Mouse (Mus musculus) 416B (cell line): ENCODE measurements at regions not wholly inside any gene's neighbourhood (a gene's known extent, or its start where the extent isn't known, plus 50 kb on each side); places are given as distances from the start of the nearest gene placed in this dataset.
A peak's percentile ranks its signal among the peaks of the same experiment; 100 is the strongest.

ENCODE experiments used
- DNase-seq: peaks from one replicate; pipeline ENCODE4 v3.0.0; 2011; ENCODE audit warnings: low read depth

- DNase-seq = peak; percentile 4
These were observed 630.7 kb downstream of the Rnf144a start for GRCm38 (mm10) chr12:25784401-25784800.

DNA sequence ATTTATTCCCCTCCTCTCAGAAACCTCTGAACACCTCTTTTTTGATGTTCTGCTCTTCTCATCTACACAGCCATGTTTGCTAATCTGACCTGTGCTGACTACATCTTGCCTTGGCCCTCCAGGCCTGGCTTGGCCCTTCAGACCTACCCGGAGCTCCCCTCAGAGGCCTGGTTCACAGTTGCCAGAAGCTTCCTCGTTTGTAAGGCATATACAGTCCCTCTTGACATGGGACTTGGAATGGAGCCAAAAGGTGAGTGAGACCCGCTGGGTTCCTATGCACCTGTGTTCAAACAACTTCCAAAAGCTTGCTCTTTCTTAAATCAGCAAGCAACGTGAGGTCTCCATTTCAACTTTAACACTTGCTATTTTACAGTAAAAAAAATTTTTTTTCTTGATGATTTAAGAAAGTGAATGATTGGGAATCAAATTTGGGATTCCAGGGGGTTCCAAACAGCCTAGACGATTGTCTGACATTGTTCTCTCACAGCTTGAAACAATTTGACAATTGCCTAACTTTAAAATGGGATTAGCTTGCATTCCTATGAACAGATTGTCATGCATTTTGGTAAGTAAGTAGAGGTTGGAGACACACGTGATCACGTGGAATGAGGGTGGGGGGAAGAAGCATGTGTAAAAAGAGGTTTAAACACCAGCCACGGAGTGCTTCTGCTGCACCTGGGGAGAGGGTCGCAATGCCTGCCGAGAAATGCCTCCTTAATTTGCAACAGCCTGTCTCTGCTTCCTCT is 631.9 kb downstream of the Rnf144a start:
- no peak for DNase-seq

- no peak for DNase-seq
These were observed 643.2 kb downstream of the Rnf144a start for GRCm38 (mm10) chr12:25771856-25772255.

DNA sequence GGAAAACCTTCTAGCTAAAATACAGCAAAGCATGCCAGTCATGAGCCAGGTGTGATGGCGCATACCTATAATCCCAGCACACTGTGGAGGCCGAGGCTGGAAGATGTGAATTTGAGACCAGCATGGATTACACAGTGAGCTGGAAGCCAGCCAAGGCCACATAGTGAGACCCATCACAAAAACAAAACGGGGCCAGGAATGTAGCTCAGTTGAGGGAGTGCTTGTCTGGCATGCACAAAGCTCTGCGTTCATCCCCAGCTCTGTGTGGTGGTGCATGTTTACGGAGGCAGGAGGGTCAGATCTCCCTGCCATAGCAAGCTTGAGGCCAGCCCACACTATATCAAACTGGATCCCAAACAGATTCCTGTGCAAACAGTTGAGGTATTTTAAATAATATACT is 646.4 kb downstream of the Rnf144a start:
- DNase-seq = no peak

GRCm38 (mm10) chr12:25763061-25763460 is 652.0 kb downstream of the Rnf144a start:
- DNase-seq = no peak

DNA sequence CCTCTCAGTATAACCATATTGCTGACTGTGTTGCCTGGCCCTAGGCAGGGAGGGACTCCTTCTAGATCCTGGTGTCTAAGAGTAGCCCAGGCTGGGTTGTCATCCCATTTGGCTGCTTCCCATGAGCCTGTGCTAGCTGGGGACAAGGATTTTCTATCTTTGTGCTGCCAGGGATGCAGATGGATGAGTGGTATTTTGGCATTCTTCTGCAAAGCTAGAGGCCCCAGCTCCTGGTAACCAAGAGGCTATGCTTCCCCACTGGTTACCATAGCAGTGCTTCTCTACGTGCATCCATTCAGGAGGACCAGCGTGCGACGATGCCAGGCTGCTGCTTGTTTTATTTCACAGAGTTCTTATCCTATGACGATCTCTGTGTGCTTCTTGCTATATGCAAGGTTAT is 658.0 kb downstream of the Rnf144a start:
- DNase-seq = no peak

- no peak for DNase-seq
These were observed 636.9 kb upstream of the Id2 start for GRCm38 (mm10) chr12:25733801-25734200.

GRCm38 (mm10) chr12:25725774-25726173 is 628.8 kb upstream of the Id2 start:
- no peak for DNase-seq

DNA sequence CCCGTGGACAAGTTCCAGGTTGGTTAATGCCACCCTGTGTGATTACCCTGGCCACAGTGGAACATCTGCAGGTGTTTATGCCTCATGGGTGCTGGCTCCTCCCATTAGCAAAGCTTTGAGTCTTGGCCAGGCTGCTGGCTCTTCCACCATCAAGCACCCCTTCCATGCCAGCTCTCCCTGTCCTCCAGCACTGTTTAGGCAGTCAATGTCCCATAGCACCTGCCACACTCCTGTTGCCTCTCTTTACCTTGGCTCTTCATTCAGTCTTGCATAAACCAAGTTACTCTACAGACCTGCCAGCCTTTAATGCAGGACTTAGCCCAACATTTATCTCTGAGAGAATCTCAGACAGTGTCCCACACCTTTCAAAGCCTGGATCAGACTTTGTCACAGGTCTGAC is 614.2 kb upstream of the Id2 start:
- no peak for DNase-seq

GRCm38 (mm10) chr12:25703023-25703400 is 606.1 kb upstream of the Id2 start:
- DNase-seq = no peak

- DNase-seq = no peak
These were observed 605.5 kb upstream of the Id2 start for GRCm38 (mm10) chr12:25702176-25703022.

DNA sequence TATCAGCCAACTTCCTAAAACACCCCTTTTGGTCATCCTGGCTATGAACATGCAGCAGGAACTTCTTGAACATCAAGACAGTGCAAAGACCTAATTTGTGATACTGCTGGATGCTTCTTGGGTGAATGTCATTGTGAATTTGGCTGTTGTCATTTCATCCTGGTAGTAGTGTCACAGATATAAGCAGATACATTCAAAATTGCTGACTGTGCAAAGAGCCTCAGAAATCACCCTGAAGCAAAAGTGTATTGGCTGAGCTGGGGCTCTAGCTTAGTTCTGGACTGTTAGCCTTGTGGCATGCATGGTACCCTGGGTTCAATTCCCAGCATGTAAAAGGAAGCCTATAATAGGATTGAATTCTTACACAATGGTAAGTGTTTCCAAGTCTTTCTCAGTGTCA is 590.1 kb upstream of the Id2 start:
- no peak for DNase-seq

DNA sequence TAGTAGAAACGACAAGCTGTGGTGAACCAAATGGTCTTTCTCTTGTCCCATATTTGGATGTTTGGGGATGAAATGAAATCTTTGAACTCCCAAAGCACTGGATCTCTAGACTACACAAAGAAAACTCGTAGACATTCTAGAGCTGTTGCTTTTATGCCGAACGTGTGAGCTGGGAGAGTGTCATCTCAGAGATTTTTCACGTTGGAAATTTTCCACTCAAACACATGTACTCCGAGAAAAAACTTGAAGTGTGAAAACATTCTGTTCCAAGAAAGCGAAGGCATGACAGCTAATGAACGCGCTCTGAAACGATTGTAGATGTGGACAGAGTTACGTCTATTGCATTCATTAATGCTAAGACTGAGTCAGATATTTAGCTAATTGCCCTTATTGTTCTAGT is 579.7 kb upstream of the Id2 start:
- no peak for DNase-seq

- DNase-seq = no peak
These were observed 571.4 kb upstream of the Id2 start for GRCm38 (mm10) chr12:25668336-25668735.

GRCm38 (mm10) chr12:25654456-25654855 is 557.5 kb upstream of the Id2 start:
- no peak for DNase-seq

- DNase-seq = no peak
These were observed 553.3 kb upstream of the Id2 start for GRCm38 (mm10) chr12:25650237-25650636.

DNA sequence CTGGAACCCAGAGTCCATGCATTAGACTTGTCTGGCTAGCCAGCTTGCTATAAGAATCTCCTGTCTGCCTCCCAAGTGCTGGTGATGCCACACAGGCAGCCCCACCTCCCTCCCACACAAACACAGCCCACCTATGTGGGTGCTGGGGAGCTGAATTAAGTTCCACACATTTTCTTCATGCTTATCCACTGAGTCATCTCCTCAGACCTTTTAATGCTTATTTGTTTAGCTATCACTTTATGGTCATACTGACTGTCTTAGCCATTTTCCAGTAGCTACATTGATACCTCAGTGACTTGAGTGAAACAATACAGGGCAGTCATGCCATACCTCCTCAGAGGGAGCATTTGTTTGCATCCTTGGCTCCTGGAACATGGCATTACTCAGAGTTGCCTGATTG is 531.1 kb upstream of the Id2 start:
- DNase-seq = no peak

DNA sequence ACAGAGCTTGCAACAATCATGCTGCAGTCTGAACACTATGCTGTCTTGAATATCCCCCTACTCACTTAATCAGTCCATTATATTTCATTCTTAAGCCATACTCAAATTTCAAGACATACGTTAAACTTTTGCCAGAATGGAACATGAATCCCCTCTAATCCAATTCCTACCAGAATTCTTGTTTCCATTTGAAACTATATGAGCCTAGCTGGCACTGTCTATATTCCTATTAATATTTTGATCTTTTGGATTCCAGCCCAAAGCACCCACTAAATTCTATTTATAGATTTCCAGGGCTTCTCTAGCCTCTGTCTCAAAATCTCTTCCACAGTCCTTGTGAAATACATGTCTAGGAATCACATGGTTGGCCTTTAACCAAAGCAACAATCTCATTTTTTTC is 528.9 kb upstream of the Id2 start:
- no peak for DNase-seq

- no peak for DNase-seq
These were observed 526.5 kb upstream of the Id2 start for GRCm38 (mm10) chr12:25623449-25623848.

DNA sequence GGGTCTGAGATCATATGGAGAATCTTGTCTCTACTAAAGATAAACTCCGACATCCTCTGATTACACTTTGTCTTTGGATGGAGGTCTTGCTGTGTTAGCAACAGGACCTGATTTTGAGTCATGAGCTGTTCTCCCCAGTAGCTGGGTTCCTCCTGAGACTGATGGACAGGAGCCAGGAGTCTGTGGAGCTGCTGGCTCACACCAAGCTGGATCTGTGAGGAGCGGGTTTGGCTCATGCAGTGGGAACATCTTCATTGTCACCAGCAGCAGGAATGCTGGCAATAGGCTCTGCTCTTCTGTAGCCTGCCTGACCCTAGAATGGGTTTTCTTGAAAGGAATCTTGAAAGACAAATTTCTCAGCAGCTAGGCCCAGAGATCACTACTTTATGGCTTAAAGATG is 524.2 kb upstream of the Id2 start:
- no peak for DNase-seq

DNA sequence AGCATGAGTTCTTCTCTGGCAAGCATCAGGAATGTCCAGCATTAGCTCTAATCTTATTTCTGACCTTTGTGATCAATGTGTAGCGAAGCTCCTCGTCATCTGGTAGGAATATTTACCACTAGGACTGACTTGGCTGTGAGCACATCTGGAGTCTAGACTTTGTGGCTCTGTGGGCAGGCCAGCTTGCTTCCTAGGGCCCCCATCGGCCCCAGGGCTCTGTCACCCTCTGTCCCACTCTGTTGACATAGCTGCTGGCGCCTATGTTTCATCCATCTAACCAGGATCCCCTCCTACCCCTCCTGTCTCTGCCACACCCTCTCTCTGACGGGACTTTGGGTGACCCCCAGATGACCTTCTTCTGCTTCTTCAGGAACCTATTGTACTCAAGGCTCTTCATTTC is 520.6 kb upstream of the Id2 start:
- DNase-seq = no peak

DNA sequence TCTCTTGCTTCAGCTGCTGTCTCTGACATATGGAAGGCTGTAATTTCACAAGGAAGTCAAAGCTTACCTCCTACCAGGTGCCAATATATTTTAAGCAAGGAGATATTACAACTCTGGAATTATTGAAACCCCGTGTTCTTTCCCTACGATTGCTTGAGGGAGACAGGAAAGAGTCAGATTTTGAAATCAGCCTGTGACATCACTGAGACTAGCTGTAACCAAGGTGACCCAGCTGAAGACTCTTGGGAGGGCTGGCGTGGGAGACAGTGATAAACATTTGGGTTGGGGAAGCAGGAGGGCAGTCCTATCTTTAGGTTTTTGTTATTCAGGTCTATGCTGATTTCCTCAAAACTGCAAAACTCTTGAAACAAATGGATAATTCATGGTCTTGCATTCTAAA is 518.4 kb upstream of the Id2 start:
- DNase-seq = no peak

- no peak for DNase-seq
These were observed 516.5 kb upstream of the Id2 start for GRCm38 (mm10) chr12:25613473-25613872.

GRCm38 (mm10) chr12:25609045-25609444 is 512.1 kb upstream of the Id2 start:
- no peak for DNase-seq
